Mouse (Mus musculus) urinary bladder, postnatal 4 days (tissue): ENCODE results near the gene Med27.
"Not testable (repeated sequence)": the region's sequence is repeated elsewhere in the genome, so short reads cannot be mapped to it uniquely, and the experiment has no call there.

ENCODE experiments used
- DNase-seq, 2 experiments: peaks; one replicate each; pipeline ENCODE4 v3.0.0; 2021 to 2022; ENCODE audit warnings: low spot score in 2 of 2

The Med27 gene

GRCm38 (mm10) chr2:29519402-29519801 is 172.8 kb downstream of the Med27 start:
- no peak for DNase-seq

- no peak for DNase-seq
These were observed 173.6 kb downstream of the Med27 start for GRCm38 (mm10) chr2:29520206-29520605.

GRCm38 (mm10) chr2:29521486-29521885 is 174.9 kb downstream of the Med27 start:
- no peak for DNase-seq

GRCm38 (mm10) chr2:29523918-29524811 is 177.5 kb downstream of the Med27 start:
- no peak for DNase-seq

DNA sequence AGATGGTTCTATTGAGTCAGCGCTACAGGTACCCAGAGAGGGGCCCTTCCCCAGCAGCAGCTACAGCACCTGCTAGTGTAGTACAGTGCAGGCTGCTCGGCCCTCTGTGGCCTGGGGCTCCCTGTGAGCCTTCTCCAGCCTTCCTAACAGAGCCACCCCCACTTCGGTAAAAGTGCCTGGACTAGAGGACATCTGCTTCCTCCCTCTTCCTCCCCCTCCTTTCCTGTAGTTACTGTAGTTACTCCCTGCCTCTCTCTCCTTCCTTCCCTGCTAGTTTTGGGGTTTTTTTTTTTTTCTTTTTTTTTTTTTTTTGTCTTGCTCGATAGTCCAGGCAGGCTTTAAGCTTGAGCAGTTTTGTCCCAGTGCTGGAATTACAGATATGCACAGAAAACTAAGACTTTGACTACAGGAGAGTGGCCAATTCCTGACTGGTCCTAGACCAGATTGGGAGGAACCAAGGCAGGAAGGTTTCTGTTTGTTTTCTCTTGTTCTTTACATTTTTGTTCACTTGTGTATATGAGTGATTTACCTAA is 178.7 kb downstream of the Med27 start:
- no peak for DNase-seq

GRCm38 (mm10) chr2:29526266-29526665 is 179.6 kb downstream of the Med27 start:
- no peak for DNase-seq

DNA sequence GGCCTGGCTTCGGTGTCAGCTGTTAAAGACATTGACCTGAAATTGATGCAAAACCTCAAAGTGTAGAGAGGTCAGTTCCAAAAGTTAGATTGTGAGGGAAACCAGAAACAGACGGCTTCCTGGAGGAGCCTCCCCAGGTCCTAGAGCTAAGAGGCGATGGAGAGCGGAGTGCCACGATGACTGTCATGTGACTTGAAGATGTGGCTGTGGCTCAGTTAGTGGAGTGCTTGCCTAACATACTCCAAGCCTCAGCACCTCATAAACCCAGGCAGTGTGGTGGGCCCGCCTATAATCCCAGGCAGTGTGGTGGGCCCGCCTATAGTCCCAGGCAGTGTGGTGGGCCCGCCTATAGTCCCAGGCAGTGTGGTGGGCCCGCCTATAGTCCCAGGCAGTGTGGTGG is 180.9 kb downstream of the Med27 start:
- DNase-seq: not testable (repeated sequence)

- DNase-seq: no peak
These were observed 182.2 kb downstream of the Med27 start for GRCm38 (mm10) chr2:29528811-29529210.

GRCm38 (mm10) chr2:29529788-29530187 is 183.2 kb downstream of the Med27 start:
- DNase-seq: not testable (repeated sequence)

DNA sequence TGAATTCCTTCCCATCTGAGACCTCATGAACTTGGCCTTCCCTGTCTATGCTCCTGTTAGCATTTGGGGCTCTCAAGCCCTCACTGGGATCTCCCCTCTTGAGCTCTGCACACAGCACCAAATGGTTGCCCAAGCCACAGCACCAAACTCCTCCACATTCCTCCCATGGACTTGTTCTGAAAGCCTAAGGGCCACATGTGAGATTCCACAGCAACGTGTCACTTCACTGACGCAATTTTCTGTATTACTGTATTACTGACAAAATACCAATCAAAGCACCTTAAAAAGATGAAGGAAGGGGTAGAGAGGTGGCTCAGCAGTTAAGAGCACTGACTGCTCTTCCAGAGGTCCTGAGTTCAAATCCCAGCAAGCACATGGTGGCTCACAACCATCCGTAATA is 185.6 kb downstream of the Med27 start:
- no peak for DNase-seq

DNA sequence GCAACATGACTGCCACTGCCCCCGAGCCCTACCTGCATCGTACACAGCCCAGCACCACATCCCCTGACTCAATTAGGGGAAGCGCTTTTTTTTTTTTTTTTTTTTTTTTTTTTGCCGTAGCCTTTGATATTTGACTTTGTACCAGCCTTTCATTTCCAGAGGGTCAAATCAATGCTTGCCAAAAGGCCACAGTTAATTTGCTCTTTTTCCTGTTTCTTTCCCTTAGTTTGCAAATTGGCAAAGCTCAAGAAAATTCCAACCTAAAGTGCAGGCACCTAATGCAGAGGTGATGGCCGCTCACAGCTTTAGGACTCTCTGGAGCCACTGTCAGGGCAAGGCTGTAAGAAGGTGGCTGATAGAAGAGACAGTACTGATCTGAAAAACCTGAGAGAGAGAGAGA is 186.3 kb downstream of the Med27 start:
- DNase-seq: no peak

DNA sequence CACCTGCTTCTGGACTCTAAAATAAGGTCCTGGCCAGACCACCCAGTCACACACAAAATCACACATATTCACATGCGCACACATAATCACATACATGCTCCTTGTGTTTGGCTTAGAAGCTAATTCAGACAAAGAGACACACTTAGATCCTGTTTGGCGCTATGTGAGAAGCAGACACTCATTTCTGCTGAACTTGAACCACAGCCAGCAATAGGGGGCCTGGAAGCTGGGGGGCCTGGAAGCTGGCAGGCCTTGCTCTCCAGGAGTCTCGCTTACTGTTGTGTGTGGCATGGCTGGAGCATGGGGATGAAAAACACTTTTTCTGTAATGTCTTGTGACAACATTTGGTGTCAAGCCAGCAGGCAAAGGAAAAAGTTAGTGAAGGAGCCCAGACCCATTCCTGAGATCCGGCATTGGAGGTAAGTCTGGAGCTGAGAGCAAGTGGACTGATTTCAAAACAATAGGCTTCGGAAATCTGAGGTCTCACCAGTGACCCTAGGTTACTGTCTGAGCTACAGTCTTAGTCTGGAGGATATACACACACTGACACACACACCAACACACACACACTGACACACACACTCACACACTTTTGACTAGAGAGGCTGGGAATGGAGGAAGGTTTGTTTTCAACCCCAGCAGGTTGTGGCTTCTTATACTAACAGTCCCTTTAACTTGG is 189.1 kb downstream of the Med27 start:
- no peak for DNase-seq

- DNase-seq: no peak
These were observed 189.9 kb downstream of the Med27 start for GRCm38 (mm10) chr2:29536481-29536880.

DNA sequence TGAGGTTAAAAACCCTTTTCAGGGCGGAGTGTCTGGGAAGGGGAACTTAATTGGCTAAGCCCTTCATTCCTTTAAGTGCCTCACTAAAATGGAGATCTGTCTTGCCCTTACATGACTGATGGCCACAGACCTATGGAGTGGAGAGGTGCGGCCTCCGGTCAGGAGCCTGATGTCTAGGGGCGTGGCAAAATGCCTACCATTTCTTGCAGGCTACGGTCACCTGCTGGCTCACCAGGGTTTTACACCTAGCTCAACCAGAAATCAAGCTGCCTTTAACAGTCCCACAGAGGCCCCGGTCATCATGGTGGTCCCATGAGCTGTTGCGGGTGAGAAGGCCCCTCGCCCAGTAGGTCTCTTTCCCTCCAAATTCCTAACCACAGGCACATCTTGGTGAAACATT is 190.7 kb downstream of the Med27 start:
- DNase-seq: no peak

- no peak for DNase-seq
These were observed 195.4 kb downstream of the Med27 start for GRCm38 (mm10) chr2:29542039-29542438.

DNA sequence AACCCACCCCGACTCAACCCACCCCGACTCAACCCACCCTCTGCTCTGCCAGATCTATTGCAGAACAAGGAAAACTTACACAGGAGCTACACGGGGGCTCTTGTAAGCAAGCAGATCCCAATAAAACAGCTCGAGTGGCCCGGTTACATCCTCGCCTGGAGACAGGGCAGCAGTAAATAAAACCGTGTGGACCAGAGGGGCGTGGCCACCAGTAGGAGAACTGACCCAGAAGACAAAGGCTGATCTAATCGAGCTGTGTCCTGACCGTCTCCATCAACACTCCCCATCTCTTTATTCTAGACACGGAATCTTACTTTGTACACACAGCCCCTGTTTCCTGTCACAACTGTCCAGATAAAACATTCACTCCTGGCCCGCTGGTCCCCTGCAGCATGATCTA is 200.0 kb downstream of the Med27 start:
- no peak for DNase-seq

- no peak for DNase-seq
These were observed 205.4 kb downstream of the Med27 start for GRCm38 (mm10) chr2:29551816-29552585.

- no peak for DNase-seq
These were observed 207.5 kb downstream of the Med27 start for GRCm38 (mm10) chr2:29553945-29554634.

GRCm38 (mm10) chr2:29558561-29558960 is 211.9 kb downstream of the Med27 start:
- DNase-seq: no peak

DNA sequence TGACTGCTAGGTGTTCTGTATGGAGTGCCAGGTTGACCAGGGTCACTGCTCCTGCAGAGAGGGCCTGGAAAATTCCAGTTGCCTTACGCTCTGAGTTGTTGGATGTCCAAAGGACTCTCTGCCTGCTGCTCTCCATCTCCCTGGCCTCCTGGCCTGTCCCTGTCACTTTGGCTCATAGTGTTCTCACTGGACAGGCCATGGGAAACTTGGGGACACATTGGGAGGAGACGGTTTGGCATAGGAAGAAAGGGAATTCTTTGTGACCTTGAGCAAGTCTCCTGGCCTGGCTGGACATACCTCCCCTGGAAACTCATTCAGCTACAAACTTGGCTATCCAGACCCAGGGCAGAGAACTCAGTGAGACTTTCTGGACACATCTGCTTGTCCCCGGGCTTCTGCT is 213.3 kb downstream of the Med27 start:
- DNase-seq: no peak

- no peak for DNase-seq
These were observed 214.8 kb downstream of the Med27 start for GRCm38 (mm10) chr2:29561468-29561867.
